Mouse (Mus musculus): ENCODE results near the gene Gm10334. TPM values are rescaled to one million over a fixed set of nuclear protein-coding genes. Genes with fewer than 3 reads are reported as not detected.
"Not testable (repeated sequence)": the region's sequence is repeated elsewhere in the genome, so short reads cannot be mapped to it uniquely, and the experiment has no call there.

Gene Gm10334
- polyA plus RNA-seq (2016; fragmentation: Nextera tagmentation; extraction: Ambion mirVana): not detected in 2 replicates

GRCm38 (mm10) chr6:41446045-41446444 is at the start of gene Gm10334:
TSS of gene Gm10334 (minus strand) at chr6:41446145.
- not testable (repeated sequence) for H3K27me3 ChIP-seq (ENCODE audit: poor library complexity, severe bottlenecking); DNase-seq (ENCODE audit: extremely low spot score, low spot score); H3K4me1 ChIP-seq; H3K36me3 ChIP-seq (replicated peaks); H3K4me3 ChIP-seq; H3K9me3 ChIP-seq; H3K27ac ChIP-seq

GRCm38 (mm10) chr6:41458632-41459031 is 12.7 kb upstream of the Gm10334 start, which contains the start of gene Prss1:
TSS of gene Prss1 (plus strand) at chr6:41458932.
- not testable (repeated sequence) for H3K4me1 ChIP-seq; H3K27me3 ChIP-seq (ENCODE audit: poor library complexity, severe bottlenecking); H3K36me3 ChIP-seq (replicated peaks); H3K9me3 ChIP-seq; H3K4me3 ChIP-seq; H3K27ac ChIP-seq; DNase-seq (ENCODE audit: extremely low spot score, low spot score)

- not testable (repeated sequence) for H3K27ac ChIP-seq; H3K4me1 ChIP-seq; H3K27me3 ChIP-seq (ENCODE audit: poor library complexity, severe bottlenecking); DNase-seq (ENCODE audit: extremely low spot score, low spot score); H3K9me3 ChIP-seq; H3K36me3 ChIP-seq (replicated peaks); H3K4me3 ChIP-seq
- WGBS: 100% methylated on average over 2 of the region's 2 CpGs
Measured at GRCm38 (mm10) chr6:41442261-41442660, 3.7 kb downstream of the Gm10334 start.

Other genes starting within 250 kb of the Gm10334 start
- not detected in 2 replicates for gene Try4, start 143.9 kb downstream of the Gm10334 start, polyA plus RNA-seq (2016; fragmentation: Nextera tagmentation; extraction: Ambion mirVana)
- not detected in 2 replicates for gene Try5, start 129.3 kb downstream of the Gm10334 start, polyA plus RNA-seq (2016; fragmentation: Nextera tagmentation; extraction: Ambion mirVana)
- not detected in 2 replicates for gene Try10, start 92.0 kb downstream of the Gm10334 start, polyA plus RNA-seq (2016; fragmentation: Nextera tagmentation; extraction: Ambion mirVana)
- not detected in 2 replicates for gene Prss3, start 68.5 kb downstream of the Gm10334 start, polyA plus RNA-seq (2016; fragmentation: Nextera tagmentation; extraction: Ambion mirVana)
- gene Gm5771, start 53.8 kb downstream of the Gm10334 start, polyA plus RNA-seq (2016; fragmentation: Nextera tagmentation; extraction: Ambion mirVana): not detected in 2 replicates
- not detected in 2 replicates for gene Prss1, start 12.8 kb upstream of the Gm10334 start, polyA plus RNA-seq (2016; fragmentation: Nextera tagmentation; extraction: Ambion mirVana)
- gene Prss2, start 75.6 kb upstream of the Gm10334 start, polyA plus RNA-seq (2016; fragmentation: Nextera tagmentation; extraction: Ambion mirVana): not detected in 2 replicates
- 14.6 and 16.6 TPM in 2 replicates for gene Ephb6, start 159.3 kb upstream of the Gm10334 start, polyA plus RNA-seq (2016; fragmentation: Nextera tagmentation; extraction: Ambion mirVana)
- 0.16 and 0.25 TPM in 2 replicates for gene Trpv6, start 190.3 kb upstream of the Gm10334 start, polyA plus RNA-seq (2016; fragmentation: Nextera tagmentation; extraction: Ambion mirVana)
- gene Trpv5, start 234.6 kb upstream of the Gm10334 start, polyA plus RNA-seq (2016; fragmentation: Nextera tagmentation; extraction: Ambion mirVana): not detected in 2 replicates
- not detected in 2 replicates for gene Llcfc1, start 238.3 kb upstream of the Gm10334 start, polyA plus RNA-seq (2016; fragmentation: Nextera tagmentation; extraction: Ambion mirVana)